In genomic region chr7:39523703-39524424, GRCm38 (mm10) we compare ENCODE assay signal across 28 mouse cellular contexts. TPM values are rescaled to one million over a fixed set of nuclear protein-coding genes. Genes with fewer than 3 reads are reported as not detected.
DNase-seq lines count a peak whose midpoint lies in the region; ATAC-seq and TF ChIP-seq lines count a peak whose summit lies in the region.
"Had no signal": no experiment of that assay in that cellular context is flagged by ENCODE, and none has a peak within 500 bp of the region (broad histone marks: within the 10 kb centered on the region; RNA-seq: fewer than 3 reads in every experiment).

No protein-coding gene starts in this region.

- 94% methylated on average over 1 of the region's 1 CpGs for WGBS in liver, adult 2 months

- ATAC-seq in megakaryocyte, adult 5-6 weeks (ENCODE audit: poor library complexity, severe bottlenecking) = peak; percentile 95
- no peak for ATAC-seq in megakaryocyte-erythroid progenitor cell, adult 5-6 weeks (replicated peaks; ENCODE audit: low FRiP score, low TSS enrichment, poor library complexity, severe bottlenecking)
- ATAC-seq: forebrain, embryonic 16.5 days; hindbrain, postnatal 0 days; intestine, embryonic 15.5 days; midbrain, embryonic 15.5 days had no signal

- no peaks in the 10 kb centered on the region for H3K27me3 ChIP-seq in liver, adult 2 months (ENCODE audit: control insufficient read depth, insufficient read depth, low read length)
- H3K27me3 ChIP-seq: hindbrain, embryonic 12.5 days; intestine, embryonic 15.5 days; midbrain, embryonic 15.5 days had no signal

- peak; percentile 77 for DNase-seq in liver, adult 2 months (ENCODE audit: extremely low read depth, low read depth, low spot score)
- DNase-seq in liver = no peak
- DNase-seq in brain, adult 2 months (ENCODE audit: low read depth, low spot score) = peak; percentile 8
- peak; percentile 10 for DNase-seq in telencephalon, adult 2 months (ENCODE audit: low read depth, low spot score)
- no peak for DNase-seq in thymus, postnatal 36 days
- DNase-seq in heart, postnatal 4 days = no peak
- DNase-seq: adrenal gland, adult 8-10 months; cerebellum, adult 11-12 months; cerebellum, adult 9-11 months; gastrocnemius, postnatal 10 days; heart, postnatal 14 days; kidney, adult 8-10 months; kidney, postnatal 4 days; left cerebral cortex, postnatal 4 days; lung, adult 2 months; lung, postnatal 14 days; right cerebral cortex, postnatal 4 days; thymus, postnatal 14 days had no signal

- no peak overlapping the region for H3K9ac ChIP-seq in liver, adult 2 months (ENCODE audit: low read depth, low read length)
- H3K9ac ChIP-seq: hindbrain, embryonic 12.5 days; intestine, embryonic 15.5 days; liver, embryonic 14.5 days; midbrain, embryonic 15.5 days had no signal

- H3K4me3 ChIP-seq in liver, adult 2 months (ENCODE audit: insufficient read depth, low read depth, low read length) = no peak overlapping the region
- H3K4me3 ChIP-seq: erythroblast, embryonic 14.5 days; hindbrain, embryonic 12.5 days; intestine, embryonic 15.5 days; midbrain, embryonic 15.5 days had no signal

- no peak overlapping the region for H3K27ac ChIP-seq in liver, adult 2 months (replicated peaks; ENCODE audit: insufficient read depth, low read depth, low read length)
- H3K27ac ChIP-seq: hindbrain, embryonic 12.5 days; hindbrain, postnatal 0 days; intestine, embryonic 15.5 days; kidney, postnatal 0 days; liver, embryonic 14.5 days; midbrain, embryonic 15.5 days had no signal

- H3K4me1 ChIP-seq in liver, adult 2 months (ENCODE audit: control insufficient read depth, insufficient read depth, low read length) = peaks cover 3% of the 10 kb centered on the region; the same call in 1 of the 2 replicates
- H3K4me1 ChIP-seq: hindbrain, embryonic 12.5 days; intestine, embryonic 15.5 days had no signal

- no peaks in the 10 kb centered on the region; the same call in 1 of the 2 replicates for H3K79me2 ChIP-seq in liver, adult 2 months (ENCODE audit: control insufficient read depth, insufficient read depth, low read length)

- H3K36me3 ChIP-seq in liver, adult 2 months (ENCODE audit: control insufficient read depth, insufficient read depth, low read length) = no peaks in the 10 kb centered on the region
- H3K36me3 ChIP-seq: intestine, embryonic 15.5 days; midbrain, embryonic 15.5 days had no signal

- no peak for TF ChIP-seq POLR2A in liver, adult 2 months (IDR thresholded peaks at IDR 0.05; ENCODE audit: extremely low read depth, insufficient read depth, low read length)

- TF ChIP-seq CTCF in liver, adult 2 months (IDR thresholded peaks at IDR 0.05; ENCODE audit: low read depth, low read length) = no peak

RNA-seq across cellular contexts. Expression of gene Zfp619, which starts 6.3 kb away (rescaled TPM):
- 2.0 and 2.1 TPM in 2 replicates for total RNA-seq in liver, adult 2 months (2014; rRNA removed)
- polyA plus RNA-seq in liver, adult 2 months (2012; rRNA removed) = 0.20 and 0.24 TPM in 2 replicates
- total RNA-seq in megakaryocyte, adult 5-6 weeks (2015) = 4.7 and 4.9 TPM in 2 replicates
- 2.6 and 3.9 TPM in 2 replicates for total RNA-seq in megakaryocyte, adult 5-6 weeks (2017)
- 3.4 and 4.2 TPM in 2 replicates for total RNA-seq in megakaryocyte-erythroid progenitor cell, adult 5-6 weeks (2014; fragmentation: Nextera tagmentation)
- total RNA-seq in megakaryocyte-erythroid progenitor cell, adult 5-6 weeks (2017) = 1.3 and 1.5 TPM in 2 replicates
- total RNA-seq in heart, postnatal 4 days (2021) = 1 to 10 TPM; 3.3 to 3.4 TPM
- polyA plus RNA-seq: erythroblast, embryonic 14.5 days had no signal

Comparison
In these comparisons a context has a peak if more than half of its experiments do, and no peak if none do; other contexts are left out.
1. DNase-seq: peak in liver, adult 2 months (single experiment), brain, adult 2 months (single experiment) and telencephalon, adult 2 months (single experiment); none in liver (single experiment), thymus, postnatal 36 days (0 of 2) and heart, postnatal 4 days (single experiment).